Mouse (Mus musculus): ENCODE results near the gene Rhag.

The Rhag gene

DNA sequence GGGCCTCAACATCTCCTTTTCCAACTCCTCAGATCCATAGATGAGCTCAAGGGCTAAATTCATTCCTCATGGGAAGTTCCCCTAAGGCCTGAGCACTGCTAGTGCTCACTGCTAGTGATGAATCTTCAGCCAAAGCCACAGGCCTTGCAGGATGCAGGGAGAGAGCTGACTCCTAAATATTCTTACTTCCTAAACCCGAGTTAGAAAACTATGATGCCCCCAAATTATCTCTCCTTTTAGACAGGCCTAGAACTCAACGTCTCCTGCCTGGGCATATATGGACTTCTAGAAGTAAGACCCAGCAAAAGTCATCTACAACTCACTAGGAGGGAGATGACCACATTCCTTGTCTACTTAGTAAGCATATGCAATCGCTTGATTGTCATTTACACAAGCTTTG lies 66.8 kb downstream of the Rhag start:
- no peak for DNase-seq

GRCm38 (mm10) chr17:40879528-40879923 lies 68.6 kb downstream of the Rhag start:
- no peak for DNase-seq

DNA sequence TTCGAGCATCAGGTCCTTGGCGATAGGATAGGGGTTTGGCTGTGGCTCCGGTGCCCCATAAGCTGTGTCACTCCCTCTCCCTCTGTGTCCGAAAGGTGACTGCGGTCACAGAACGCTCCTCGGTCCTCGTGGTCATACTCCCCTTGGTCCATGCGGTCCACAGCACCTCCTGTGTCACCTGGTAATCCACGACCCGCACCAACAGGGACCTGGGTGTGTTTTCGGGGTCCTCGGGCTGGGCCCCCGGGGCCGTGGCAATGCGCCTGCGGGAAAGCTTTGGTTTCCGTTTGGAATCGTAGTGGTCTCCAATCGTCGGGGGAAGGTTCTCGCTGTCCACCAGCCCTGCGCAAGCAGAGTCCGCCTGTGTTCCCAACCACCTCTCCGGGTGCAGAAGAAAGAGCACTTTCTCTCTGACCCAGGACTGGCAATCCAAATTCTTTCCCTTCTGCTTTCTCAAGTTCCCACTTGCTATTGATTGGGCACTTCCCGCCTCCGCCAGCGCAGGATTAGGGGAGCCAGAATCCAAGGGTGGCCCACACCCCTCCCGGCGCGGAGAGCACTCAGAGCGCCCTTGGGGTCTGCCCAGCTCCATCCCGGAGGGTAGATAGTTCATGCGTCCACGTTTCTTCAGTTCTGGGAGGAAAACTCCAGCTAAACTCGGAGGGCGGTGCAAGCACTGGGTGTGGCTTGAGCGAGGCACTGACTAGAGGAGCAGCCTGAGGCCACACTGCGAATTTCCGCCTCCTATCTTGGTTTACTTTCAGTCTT lies 69.2 kb downstream of the Rhag start, which contains the start of gene 9130008F23Rik:
TSS of gene 9130008F23Rik (minus strand) at position 636 of the 768 bp plus-strand sequence.
- DNase-seq: peak; percentile 2 to 10

DNA sequence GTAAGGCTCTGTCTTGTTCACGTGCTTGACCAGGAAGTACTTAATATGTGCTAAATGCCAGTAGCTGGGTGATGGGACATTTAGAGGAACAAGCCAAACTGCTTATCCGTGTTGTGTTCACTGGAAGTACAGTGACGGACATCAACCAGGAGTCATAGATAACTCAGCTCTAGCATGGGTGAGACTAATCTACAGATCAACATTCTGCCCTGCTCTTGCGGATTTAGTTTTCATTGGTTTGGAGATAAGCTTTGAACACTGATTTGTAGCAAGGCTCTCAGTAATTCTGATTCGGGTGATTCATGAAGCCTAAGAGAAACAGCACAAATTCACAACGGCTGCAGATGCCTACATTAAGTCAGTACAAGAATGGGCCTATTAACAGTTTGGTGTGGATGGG lies 71.2 kb downstream of the Rhag start:
- DNase-seq: no peak

DNA sequence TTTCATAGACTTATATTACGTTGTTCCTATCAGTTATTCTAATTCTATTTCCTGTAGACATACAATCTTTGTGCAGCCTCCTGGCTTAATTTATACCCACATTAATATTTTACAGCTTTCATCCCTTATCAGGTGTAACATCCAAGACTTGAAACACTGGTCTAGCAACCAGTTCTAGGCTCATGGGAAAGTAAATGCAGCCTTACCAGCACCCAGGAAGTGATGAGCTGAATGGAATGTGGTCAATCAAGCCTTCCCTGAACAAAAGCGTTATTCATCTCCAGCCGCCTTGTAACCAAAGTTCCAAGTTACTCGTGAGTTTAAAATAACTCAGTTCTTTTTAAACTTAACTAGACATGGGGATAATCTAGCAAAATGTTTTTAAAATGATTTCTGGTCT lies 74.2 kb downstream of the Rhag start:
- no peak for DNase-seq

GRCm38 (mm10) chr17:40887849-40888536 lies 77.1 kb downstream of the Rhag start:
- DNase-seq: no peak

Data from cerebellum, postnatal 36 days (tissue).